ENCODE assay signal across 8 mouse cellular contexts in the genomic region with DNA sequence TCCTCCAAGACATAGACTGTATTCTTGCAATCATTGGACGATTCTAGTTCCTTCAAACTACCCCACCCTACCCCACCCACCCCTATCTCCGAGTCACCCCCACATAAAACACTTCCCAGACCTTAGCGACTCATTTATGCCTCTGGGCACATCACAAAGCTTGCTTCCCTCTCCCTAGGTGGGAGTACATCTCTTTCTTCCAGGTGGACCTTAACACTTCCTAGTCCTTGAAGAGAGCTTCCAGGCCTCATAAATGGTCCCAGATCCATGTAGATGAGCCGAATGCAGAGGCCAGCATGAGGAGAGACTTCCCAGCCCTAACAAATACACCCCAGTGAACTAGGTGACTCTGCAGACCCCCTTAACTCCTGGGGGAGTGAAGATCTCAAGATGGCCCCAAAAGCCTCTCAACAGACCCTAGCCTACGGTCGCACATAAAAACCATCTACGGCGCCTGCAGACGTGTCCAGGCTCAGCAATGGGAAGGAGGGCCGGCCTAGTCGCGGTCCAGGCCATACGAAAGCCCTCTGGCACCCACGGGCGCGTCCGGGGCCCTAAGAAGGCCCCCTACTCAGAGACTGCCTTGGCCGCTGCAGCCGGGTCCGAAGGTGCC. TPM values are rescaled to one million over a fixed set of nuclear protein-coding genes. Genes with fewer than 3 reads are reported as not detected.
DNase-seq lines count a peak whose midpoint lies in the region; ATAC-seq and TF ChIP-seq lines count a peak whose summit lies in the region.

No protein-coding gene starts in this region.

- no peaks in the 10 kb centered on the region for H3K9me3 ChIP-seq in kidney, embryonic 16.5 days (ENCODE audit: low read length)
- no peaks in the 10 kb centered on the region for H3K9me3 ChIP-seq in hindbrain, postnatal 0 days (ENCODE audit: low read length)
- no peaks in the 10 kb centered on the region for H3K9me3 ChIP-seq in midbrain, embryonic 15.5 days

- peaks cover 21% of the 10 kb centered on the region for H3K36me3 ChIP-seq in kidney, embryonic 16.5 days (ENCODE audit: insufficient read depth, low read length)
- H3K36me3 ChIP-seq in hindbrain, postnatal 0 days (ENCODE audit: insufficient read depth, low read length): peaks cover 24% of the 10 kb centered on the region
- H3K36me3 ChIP-seq in midbrain, embryonic 15.5 days (replicated peaks): peaks cover 19% of the 10 kb centered on the region; the same call in 1 of the 2 replicates

- peaks cover 21% of the 10 kb centered on the region for H3K4me1 ChIP-seq in kidney, embryonic 16.5 days (ENCODE audit: insufficient read depth, low read length)
- peaks cover 14% of the 10 kb centered on the region for H3K4me1 ChIP-seq in hindbrain, postnatal 0 days (ENCODE audit: insufficient read depth, low read length)
- peaks cover 27% of the 10 kb centered on the region for H3K4me1 ChIP-seq in midbrain, embryonic 15.5 days

- DNase-seq in kidney, adult 18-20 months: no peak
- peak; percentile 65 for DNase-seq in c-Kit-positive CD71-positive TER-119-positive erythroid progenitor cells, embryonic 14.5 days (ENCODE audit: low spot score)
- DNase-seq in hindbrain, postnatal 0 days (ENCODE audit: low spot score): no peak
- no peak for DNase-seq in gastrocnemius, postnatal 4 days (ENCODE audit: low spot score in 2 of 2)
- no peak for DNase-seq in ovary, postnatal 36 days (ENCODE audit: low spot score)

- no peaks in the 10 kb centered on the region for H3K27me3 ChIP-seq in kidney, embryonic 16.5 days (ENCODE audit: insufficient read depth, low read length)
- H3K27me3 ChIP-seq in hindbrain, postnatal 0 days (ENCODE audit: insufficient read depth, low read length): no peaks in the 10 kb centered on the region
- no peaks in the 10 kb centered on the region for H3K27me3 ChIP-seq in midbrain, embryonic 15.5 days (replicated peaks)

- peak overlapping the region; percentile 98 for H3K9ac ChIP-seq in kidney, embryonic 16.5 days (replicated peaks; ENCODE audit: low read length)
- H3K9ac ChIP-seq in hindbrain, postnatal 0 days (replicated peaks; ENCODE audit: low read length): peak overlapping the region; percentile 89
- H3K9ac ChIP-seq in midbrain, embryonic 15.5 days: peak overlapping the region; percentile 95

- ATAC-seq in kidney, embryonic 16.5 days (ENCODE audit: low FRiP score, low TSS enrichment): no peak
- ATAC-seq in hindbrain, postnatal 0 days: no peak
- no peak for ATAC-seq in midbrain, embryonic 15.5 days (replicated peaks)
- ATAC-seq in activated CD4-positive, CD25-positive, alpha-beta regulatory T cell, adult 4 months: no peak

- peak overlapping the region; percentile 96 for H3K4me3 ChIP-seq in kidney, embryonic 16.5 days (ENCODE audit: low read length)
- H3K4me3 ChIP-seq in hindbrain, postnatal 0 days (ENCODE audit: low read length): peak overlapping the region; percentile 65
- H3K4me3 ChIP-seq in midbrain, embryonic 15.5 days: peak overlapping the region; percentile 92

- WGBS in kidney, embryonic 16.5 days: under 1% methylated on average over 20 of the region's 20 CpGs
- 2% methylated on average over 20 of the region's 20 CpGs for WGBS in hindbrain, postnatal 0 days
- 3% methylated on average over 20 of the region's 20 CpGs for WGBS in midbrain, embryonic 15.5 days

- no peak for TF ChIP-seq CTCF in hindbrain, postnatal 0 days (IDR thresholded peaks at IDR 0.05; ENCODE audit: low read depth)

- peak overlapping the region; percentile 91 for H3K27ac ChIP-seq in kidney, embryonic 16.5 days (ENCODE audit: low read length)
- peak overlapping the region; percentile 83 for H3K27ac ChIP-seq in hindbrain, postnatal 0 days
- peak overlapping the region; percentile 84 for H3K27ac ChIP-seq in midbrain, embryonic 15.5 days

- peak overlapping the region; percentile 93 for H3K4me2 ChIP-seq in kidney, embryonic 16.5 days (replicated peaks; ENCODE audit: low read depth, low read length)
- peak overlapping the region; percentile 81 for H3K4me2 ChIP-seq in hindbrain, postnatal 0 days (ENCODE audit: low read depth, low read length)
- H3K4me2 ChIP-seq in midbrain, embryonic 15.5 days: peak overlapping the region; percentile 77

RNA-seq across cellular contexts. Expression of a gene that starts 0.7 kb away (rescaled TPM):
- polyA plus RNA-seq in kidney, embryonic 16.5 days (2015; fragmentation: Nextera tagmentation; extraction: Ambion mirVana): 30.6 and 36.4 TPM in 2 replicates
- total RNA-seq in hindbrain, postnatal 0 days (2014; rRNA removed): 76.7 and 77.7 TPM in 2 replicates
- polyA plus RNA-seq in hindbrain, postnatal 0 days (2015; fragmentation: Nextera tagmentation; extraction: Ambion mirVana): 40.7 and 45.6 TPM in 2 replicates
- 54.5 and 56.7 TPM in 2 replicates for polyA plus RNA-seq in midbrain, embryonic 15.5 days (2015; fragmentation: Nextera tagmentation; extraction: Ambion mirVana)
- total RNA-seq in gastrocnemius, postnatal 4 days (2021): 10 to 100 TPM; 74.1 to 76.0 TPM
- 1 to 10 TPM; 8.6 to 8.7 TPM for polyA plus RNA-seq in activated CD4-positive, CD25-positive, alpha-beta regulatory T cell, adult 4 months (2017; shearing (Covaris generic))

RNA-seq across cellular contexts. Expression of a gene that starts 2.3 kb away (rescaled TPM):
- 42.9 and 44.1 TPM in 2 replicates for polyA plus RNA-seq in kidney, embryonic 16.5 days (2015; fragmentation: Nextera tagmentation; extraction: Ambion mirVana)
- 8.4 and 18.6 TPM in 2 replicates for total RNA-seq in hindbrain, postnatal 0 days (2014; rRNA removed)
- polyA plus RNA-seq in hindbrain, postnatal 0 days (2015; fragmentation: Nextera tagmentation; extraction: Ambion mirVana): 15.8 and 16.9 TPM in 2 replicates
- 12.5 and 15.2 TPM in 2 replicates for polyA plus RNA-seq in midbrain, embryonic 15.5 days (2015; fragmentation: Nextera tagmentation; extraction: Ambion mirVana)
- 100 to 1,000 TPM; 119 to 123 TPM for total RNA-seq in gastrocnemius, postnatal 4 days (2021)
- polyA plus RNA-seq in activated CD4-positive, CD25-positive, alpha-beta regulatory T cell, adult 4 months (2017; shearing (Covaris generic)): 1 to 10 TPM; 4.5 to 6.1 TPM

RNA-seq across cellular contexts. Expression of a gene that starts 16.9 kb away (rescaled TPM):
- polyA plus RNA-seq in kidney, embryonic 16.5 days (2015; fragmentation: Nextera tagmentation; extraction: Ambion mirVana): 56.1 and 61.9 TPM in 2 replicates
- total RNA-seq in hindbrain, postnatal 0 days (2014; rRNA removed): 7.2 and 15.0 TPM in 2 replicates
- 13.0 and 13.6 TPM in 2 replicates for polyA plus RNA-seq in hindbrain, postnatal 0 days (2015; fragmentation: Nextera tagmentation; extraction: Ambion mirVana)
- 10.0 and 12.3 TPM in 2 replicates for polyA plus RNA-seq in midbrain, embryonic 15.5 days (2015; fragmentation: Nextera tagmentation; extraction: Ambion mirVana)
- 10 to 100 TPM; 21.5 to 22.0 TPM for total RNA-seq in gastrocnemius, postnatal 4 days (2021)
- polyA plus RNA-seq in activated CD4-positive, CD25-positive, alpha-beta regulatory T cell, adult 4 months (2017; shearing (Covaris generic)): 10 to 100 TPM; 18.4 to 31.8 TPM

RNA-seq across cellular contexts. Expression of a gene that starts 18.0 kb away (rescaled TPM):
- polyA plus RNA-seq in kidney, embryonic 16.5 days (2015; fragmentation: Nextera tagmentation; extraction: Ambion mirVana): 109 TPM in 2 replicates
- total RNA-seq in hindbrain, postnatal 0 days (2014; rRNA removed): 42.2 and 48.6 TPM in 2 replicates
- 31.5 and 33.7 TPM in 2 replicates for polyA plus RNA-seq in hindbrain, postnatal 0 days (2015; fragmentation: Nextera tagmentation; extraction: Ambion mirVana)
- 61.9 and 66.8 TPM in 2 replicates for polyA plus RNA-seq in midbrain, embryonic 15.5 days (2015; fragmentation: Nextera tagmentation; extraction: Ambion mirVana)
- 10 to 100 TPM; 46.0 to 50.4 TPM for total RNA-seq in gastrocnemius, postnatal 4 days (2021)
- 100 to 1,000 TPM in 1 of 2 experiments, 10 to 100 TPM in 1; 88.9 to 129 TPM for polyA plus RNA-seq in activated CD4-positive, CD25-positive, alpha-beta regulatory T cell, adult 4 months (2017; shearing (Covaris generic))

RNA-seq across cellular contexts. Expression of a gene that starts 29.1 kb away (rescaled TPM):
- polyA plus RNA-seq in kidney, embryonic 16.5 days (2015; fragmentation: Nextera tagmentation; extraction: Ambion mirVana): 681 and 701 TPM in 2 replicates
- total RNA-seq in hindbrain, postnatal 0 days (2014; rRNA removed): 215 and 251 TPM in 2 replicates
- 470 and 531 TPM in 2 replicates for polyA plus RNA-seq in hindbrain, postnatal 0 days (2015; fragmentation: Nextera tagmentation; extraction: Ambion mirVana)
- 697 and 717 TPM in 2 replicates for polyA plus RNA-seq in midbrain, embryonic 15.5 days (2015; fragmentation: Nextera tagmentation; extraction: Ambion mirVana)
- 100 to 1,000 TPM; 318 to 331 TPM for total RNA-seq in gastrocnemius, postnatal 4 days (2021)
- polyA plus RNA-seq in activated CD4-positive, CD25-positive, alpha-beta regulatory T cell, adult 4 months (2017; shearing (Covaris generic)): 100 to 1,000 TPM in 1 of 2 experiments, 10 to 100 TPM in 1; 38.0 to 103 TPM
